Mouse (Mus musculus): ENCODE data around the gene Rbm11. TPM values are rescaled to one million over a fixed set of nuclear protein-coding genes. Genes with fewer than 3 reads are reported as not detected.
A peak's percentile ranks its signal among the peaks of the same experiment; 100 is the strongest.

The Rbm11 gene
- 0.85 and 1.3 TPM in 2 replicates for total RNA-seq (2021)
- long read RNA-seq, experiment 1 = 0 reads
- long read RNA-seq, experiment 2 = 0 reads

GRCm38 (mm10) chr16:75592671-75593500 is at the start of gene Rbm11:
Rbm11 (plus strand) TSS chr16:75592844.
- peak; percentile 88 for DNase-seq

DNA sequence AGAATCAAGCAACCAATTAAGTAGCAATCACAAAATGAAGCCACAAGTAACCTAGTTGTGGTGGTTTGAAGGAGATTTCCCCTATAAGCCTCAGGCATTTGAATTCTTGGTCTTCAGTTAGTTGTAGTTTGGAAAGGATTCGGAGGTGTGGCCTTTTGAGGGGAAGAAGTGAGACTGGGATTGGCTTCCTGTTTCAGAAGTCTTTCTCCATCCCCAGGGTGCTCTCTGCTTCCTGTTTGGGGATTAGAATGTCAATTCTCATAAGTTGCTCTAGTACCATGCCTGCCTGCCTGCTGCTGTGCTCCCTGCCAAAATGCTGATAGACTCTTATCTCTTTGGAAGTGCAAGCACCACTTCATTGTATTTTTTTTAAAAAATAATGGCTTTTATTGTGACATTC is 47.3 kb upstream of the Rbm11 start:
- no peak for DNase-seq

DNA sequence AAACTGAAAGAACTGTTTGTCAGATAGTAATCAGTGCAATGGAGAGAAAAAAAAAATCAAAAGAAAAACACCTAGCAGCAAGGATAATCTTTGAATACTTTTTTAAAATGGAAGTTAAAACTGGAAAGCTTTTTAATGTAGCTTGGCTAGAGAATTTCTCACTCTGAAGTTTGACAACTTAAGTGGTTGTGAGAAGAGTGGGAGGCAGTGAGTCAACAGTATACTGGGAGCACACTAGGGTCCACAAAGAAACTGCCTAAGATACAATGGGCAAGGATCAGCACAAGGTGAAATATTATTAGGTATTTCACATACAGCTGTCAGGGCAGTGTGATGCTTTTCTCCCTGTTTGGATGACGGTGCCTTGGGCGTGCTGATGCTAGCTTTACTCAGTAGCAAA is 29.7 kb upstream of the Rbm11 start:
- DNase-seq = no peak

DNA sequence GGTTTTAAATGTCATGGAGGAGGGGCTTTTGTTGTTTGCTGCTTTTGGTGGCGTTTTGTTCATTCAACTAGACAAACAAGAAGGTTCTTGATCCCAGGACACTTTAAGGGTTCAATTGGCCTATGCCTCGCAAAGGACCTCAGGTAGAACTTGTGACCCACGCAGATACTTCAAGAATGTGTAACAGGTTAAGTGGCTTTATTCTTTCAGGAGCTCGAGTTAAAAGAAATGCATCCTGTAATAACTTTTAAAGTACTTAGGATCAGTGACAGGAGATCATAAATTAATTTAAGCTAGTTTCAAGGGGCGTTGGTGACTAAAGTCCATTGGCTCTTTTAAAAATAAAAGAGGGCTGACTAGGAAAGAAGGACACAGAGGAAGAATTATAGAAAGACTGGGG is 10.4 kb upstream of the Rbm11 start:
- DNase-seq = no peak

DNA sequence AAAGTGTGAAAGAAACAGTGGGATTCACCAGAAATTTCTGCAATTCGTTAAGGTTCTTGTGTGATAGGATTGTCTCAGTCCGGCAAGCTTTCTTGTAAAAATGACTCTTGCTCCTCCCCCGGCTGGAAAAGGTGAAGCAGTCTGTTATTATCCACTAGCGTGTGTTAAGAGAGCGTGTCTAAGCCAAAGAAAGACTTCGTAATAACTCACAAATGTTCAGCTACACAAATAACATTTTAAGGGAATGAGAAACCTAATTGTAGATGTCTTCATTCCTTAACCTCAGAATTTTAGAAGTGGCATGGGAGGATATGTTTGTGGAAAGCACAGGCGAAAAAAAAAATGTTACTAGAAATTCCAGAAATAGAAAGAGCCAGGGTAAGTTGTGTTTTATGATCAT is 6.7 kb upstream of the Rbm11 start, which contains the start of gene Lipi:
Gene Lipi, minus strand, starts transcription at position 101 of the 400 bp plus-strand sequence.
- no peak for DNase-seq

DNA sequence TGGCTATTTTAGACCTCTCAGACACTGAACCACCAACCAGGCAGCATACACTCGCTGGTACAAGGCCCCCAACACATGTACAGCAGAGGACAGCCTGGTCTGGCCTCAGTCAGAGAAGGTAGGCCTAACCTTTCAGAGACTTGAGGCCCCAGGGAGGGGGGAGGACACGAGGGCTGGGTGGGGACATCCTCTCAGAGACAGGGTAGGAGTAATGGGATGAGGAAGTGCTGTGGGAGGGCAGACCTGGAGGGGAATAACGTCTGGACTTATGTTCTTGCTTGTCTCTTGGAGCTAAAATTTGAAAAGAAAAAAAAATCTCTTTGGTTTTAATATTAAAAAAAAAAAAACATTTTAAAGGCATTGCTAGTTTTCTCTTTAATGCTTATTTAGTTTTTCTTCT is 6.2 kb upstream of the Rbm11 start:
- peak; percentile 7 for DNase-seq

- DNase-seq = no peak
Measured at GRCm38 (mm10) chr16:75593501-75594183, 998 bp downstream of the Rbm11 start.

- no peak for DNase-seq
Measured at GRCm38 (mm10) chr16:75606415-75606814, 13.8 kb downstream of the Rbm11 start.

- no peak for DNase-seq
Measured at GRCm38 (mm10) chr16:75612561-75612960, 19.9 kb downstream of the Rbm11 start.

GRCm38 (mm10) chr16:75617651-75618349 is 25.2 kb downstream of the Rbm11 start:
- DNase-seq = peak; percentile 29

GRCm38 (mm10) chr16:75627862-75628261 is 35.2 kb downstream of the Rbm11 start:
- DNase-seq = no peak

Other genes starting within 250 kb of the Rbm11 start
- not detected in 2 replicates for gene Lipi, start 6.8 kb upstream of the Rbm11 start, total RNA-seq (2021)
- gene Hspa13, start 174.3 kb downstream of the Rbm11 start, total RNA-seq (2021) = 34.2 and 35.2 TPM in 2 replicates